In the genomic region with DNA sequence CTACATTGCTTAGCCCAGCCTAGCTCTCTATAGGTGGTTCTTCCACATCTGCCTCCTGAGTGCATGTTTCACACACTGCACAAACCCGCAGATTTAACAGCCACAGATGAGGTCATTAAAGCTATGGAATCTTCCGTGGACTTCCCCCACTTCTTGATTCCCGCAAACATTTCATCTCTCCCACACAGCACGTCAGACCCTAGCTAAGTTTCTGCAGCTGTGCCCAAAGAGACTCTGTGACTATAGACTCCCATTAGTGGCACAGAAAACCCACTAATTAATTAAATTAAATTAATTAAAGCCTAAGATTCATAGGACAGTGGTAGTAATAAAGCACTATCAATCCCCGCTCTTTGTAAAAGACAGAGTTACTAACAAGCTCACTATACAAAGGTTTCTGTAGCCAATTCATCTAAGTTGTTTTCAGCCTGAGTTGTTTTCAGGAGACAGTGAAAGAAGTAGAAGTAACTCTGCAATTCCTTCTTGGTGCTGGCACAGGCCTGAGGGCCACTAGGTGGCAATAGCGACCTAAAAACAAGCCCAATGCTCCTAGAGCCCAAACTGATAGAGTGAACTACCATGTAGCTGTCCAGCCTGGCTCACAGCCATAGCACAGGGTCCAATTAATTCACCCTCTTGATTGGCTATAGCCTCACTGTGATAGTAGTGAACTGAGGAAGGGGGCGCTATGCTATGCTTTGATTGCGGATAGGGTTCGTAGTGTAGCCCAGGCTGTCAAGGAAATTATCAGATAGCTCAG, we compare ENCODE assay signal across 9 mouse cellular contexts. TPM values are rescaled to one million over a fixed set of nuclear protein-coding genes. Genes with fewer than 3 reads are reported as not detected.
DNase-seq lines count a peak whose midpoint lies in the region; ATAC-seq and TF ChIP-seq lines count a peak whose summit lies in the region.
"Had no signal": no experiment of that assay in that cellular context is flagged by ENCODE, and none has a peak within 500 bp of the region (broad histone marks: within the 10 kb centered on the region; RNA-seq: fewer than 3 reads in every experiment).

No protein-coding gene starts in this region.

- peak; percentile 36 for DNase-seq in G1E (ENCODE audit: low spot score)
- peak; percentile 16 for DNase-seq in cerebellum, adult 9-10 months
- DNase-seq in frontal cortex, postnatal 10 days (ENCODE audit: low spot score in 2 of 2) = peak; percentile 56 to 77
- peak; percentile 76 to 77 for DNase-seq in layer of hippocampus, postnatal 14 days (ENCODE audit: low spot score in 2 of 2)
- peak; percentile 91 for DNase-seq in lung, postnatal 36 days
- DNase-seq in retina, postnatal 7 days (ENCODE audit: low read depth, low spot score) = peak; percentile 47
- DNase-seq in urinary bladder, adult 18-20 months (ENCODE audit: low spot score in 2 of 2) = peak; percentile 28 to 36

- no peaks in the 10 kb centered on the region for H3K4me1 ChIP-seq in G1E (ENCODE audit: insufficient read depth, low read depth, low read length)
- peaks cover 8% of the 10 kb centered on the region; the same call in 1 of the 2 replicates for H3K4me1 ChIP-seq in hindbrain, embryonic 13.5 days (replicated peaks)

- no peaks in the 10 kb centered on the region for H3K36me3 ChIP-seq in G1E (replicated peaks)
- no peaks in the 10 kb centered on the region for H3K36me3 ChIP-seq in hindbrain, embryonic 13.5 days
- H3K36me3 ChIP-seq: limb, embryonic 15.5 days had no signal

- peaks cover 9% of the 10 kb centered on the region for H3K27me3 ChIP-seq in G1E (ENCODE audit: insufficient read depth, low read length)
- H3K27me3 ChIP-seq in hindbrain, embryonic 13.5 days = no peaks in the 10 kb centered on the region
- H3K27me3 ChIP-seq: limb, embryonic 15.5 days had no signal

- no peak overlapping the region for H3K4me3 ChIP-seq in G1E (ENCODE audit: low read depth, low read length)
- H3K4me3 ChIP-seq in hindbrain, embryonic 13.5 days = no peak overlapping the region
- H3K4me3 ChIP-seq: limb, embryonic 15.5 days had no signal

- no peak overlapping the region for H3K4me2 ChIP-seq in hindbrain, embryonic 13.5 days
- H3K4me2 ChIP-seq: limb, embryonic 15.5 days had no signal

- no peaks in the 10 kb centered on the region for H3K9me3 ChIP-seq in G1E (replicated peaks)
- H3K9me3 ChIP-seq in hindbrain, embryonic 13.5 days = no peaks in the 10 kb centered on the region
- H3K9me3 ChIP-seq: limb, embryonic 15.5 days had no signal

- H3K9ac ChIP-seq in hindbrain, embryonic 13.5 days = no peak overlapping the region
- H3K9ac ChIP-seq: limb, embryonic 15.5 days had no signal

- peak; percentile 72 for ATAC-seq in G1E (ENCODE audit: extremely low read depth, insufficient number of reproducible peaks, low FRiP score, poor library complexity, severe bottlenecking)
- ATAC-seq in hindbrain, embryonic 13.5 days (ENCODE audit: low FRiP score) = peak; percentile 88

- WGBS in hindbrain, embryonic 13.5 days = 53% methylated on average over 9 of the region's 9 CpGs

- TF ChIP-seq CTCF in G1E (IDR thresholded peaks at IDR 0.05; ENCODE audit: low read depth, low read length) = peak; percentile 37

- H3K27ac ChIP-seq in hindbrain, embryonic 13.5 days = no peak overlapping the region
- H3K27ac ChIP-seq: limb, embryonic 15.5 days had no signal

RNA-seq across cellular contexts. Expression of gene S1pr1, which starts 54.0 kb away (rescaled TPM):
- total RNA-seq in G1E (2014; fragmentation: Nextera tagmentation) = 5.0 and 5.5 TPM in 2 replicates
- total RNA-seq in G1E (2017) = 2.1 and 2.6 TPM in 2 replicates
- 0.17 and 0.26 TPM in 2 replicates for polyA plus RNA-seq in G1E (2012)
- 22.8 and 23.5 TPM in 2 replicates for polyA plus RNA-seq in hindbrain, embryonic 13.5 days (2015; fragmentation: Nextera tagmentation; extraction: Ambion mirVana)
- 10 to 100 TPM; 78.1 to 83.8 TPM for total RNA-seq in layer of hippocampus, postnatal 14 days (2021)

Comparison
In these comparisons a context has a peak if more than half of its experiments do, and no peak if none do; other contexts are left out.
1. DNase-seq: peak in every context shown above with its lines; median percentile 91 in lung, postnatal 36 days; 76 in layer of hippocampus, postnatal 14 days; 66 in frontal cortex, postnatal 10 days; 47 in retina, postnatal 7 days; 36 in G1E; 32 in urinary bladder, adult 18-20 months; 16 in cerebellum, adult 9-10 months.
2. RNA of gene S1pr1, which starts 54.0 kb away (total RNA-seq): 78.1 to 83.8 TPM in layer of hippocampus, postnatal 14 days; 2.1 to 5.5 TPM in G1E; every median in the first group is over 10 times any median in the second.